Mouse (Mus musculus): ENCODE measurements around the gene Prdm15. TPM values are rescaled to one million over a fixed set of nuclear protein-coding genes. Genes with fewer than 3 reads are reported as not detected.

Gene Prdm15
- polyA plus RNA-seq, 1 experiment from 2014 or later, result 10.0 TPM

GRCm38 (mm10) chr16:97872657-97873056 lies 21.0 kb upstream of the Prdm15 start:
- no peak overlapping the region for H3K27ac ChIP-seq (ENCODE audit: low read length)
- no peaks in the 10 kb centered on the region for H3K9me3 ChIP-seq (replicated peaks; ENCODE audit: control insufficient read depth, low read length)
- H3K36me3 ChIP-seq (ENCODE audit: control insufficient read depth, insufficient read depth, low read length), result no peaks in the 10 kb centered on the region; the same call in 1 of the 2 replicates
- H3K4me2 ChIP-seq (ENCODE audit: low read depth, low read length), result no peak overlapping the region
- no peak overlapping the region for H3K9ac ChIP-seq (ENCODE audit: low read length)
- no peak overlapping the region for H3K4me3 ChIP-seq (replicated peaks; ENCODE audit: low read length)
- WGBS, result 75% methylated on average over 5 of the region's 5 CpGs
- H3K27me3 ChIP-seq (ENCODE audit: control insufficient read depth, insufficient read depth, low read length), result no peaks in the 10 kb centered on the region
- no peak for ATAC-seq (ENCODE audit: insufficient read depth, low FRiP score)
- H3K4me1 ChIP-seq (ENCODE audit: control insufficient read depth, insufficient read depth, low read length), result no peaks in the 10 kb centered on the region

GRCm38 (mm10) chr16:97869193-97870102 lies 17.8 kb upstream of the Prdm15 start:
- WGBS, result 74% methylated on average over 6 of the region's 6 CpGs
- no peak overlapping the region for H3K4me3 ChIP-seq (replicated peaks; ENCODE audit: low read length)
- ATAC-seq (ENCODE audit: insufficient read depth, low FRiP score), result no peak

GRCm38 (mm10) chr16:97863932-97864467 lies 12.3 kb upstream of the Prdm15 start:
- WGBS, result 84% methylated on average over 3 of the region's 3 CpGs
- Histone ChIP-seq H3K4me2 (ENCODE audit: low read depth, low read length) (no peak overlapping the region), H3K27ac (ENCODE audit: low read length) (no peak overlapping the region), H3K9ac (ENCODE audit: low read length) (no peak overlapping the region), H3K4me3 (replicated peaks; ENCODE audit: low read length) (no peak overlapping the region), H3K9me3 (replicated peaks; ENCODE audit: control insufficient read depth, low read length) (no peaks in the 10 kb centered on the region), H3K4me1 (ENCODE audit: control insufficient read depth, insufficient read depth, low read length) (no peaks in the 10 kb centered on the region), H3K36me3 (ENCODE audit: control insufficient read depth, insufficient read depth, low read length) (peaks cover 9% of the 10 kb centered on the region), H3K27me3 (ENCODE audit: control insufficient read depth, insufficient read depth, low read length) (no peaks in the 10 kb centered on the region)
- no peak for ATAC-seq (ENCODE audit: insufficient read depth, low FRiP score)

More at GRCm38 (mm10) chr16:97869193-97870102, 17.8 kb upstream of the Prdm15 start:
- peaks cover 5% of the 10 kb centered on the region for H3K36me3 ChIP-seq (ENCODE audit: control insufficient read depth, insufficient read depth, low read length)
- no peaks in the 10 kb centered on the region for H3K9me3 ChIP-seq (replicated peaks; ENCODE audit: control insufficient read depth, low read length)
- no peaks in the 10 kb centered on the region for H3K4me1 ChIP-seq (ENCODE audit: control insufficient read depth, insufficient read depth, low read length)
- H3K27ac ChIP-seq (ENCODE audit: low read length), result no peak overlapping the region
- no peak overlapping the region for H3K4me2 ChIP-seq (ENCODE audit: low read depth, low read length)
- H3K9ac ChIP-seq (ENCODE audit: low read length), result no peak overlapping the region
- no peaks in the 10 kb centered on the region for H3K27me3 ChIP-seq (ENCODE audit: control insufficient read depth, insufficient read depth, low read length)

GRCm38 (mm10) chr16:97856050-97856449 lies 4.4 kb upstream of the Prdm15 start:
- H3K36me3 ChIP-seq (ENCODE audit: control insufficient read depth, insufficient read depth, low read length), result no peaks in the 10 kb centered on the region
- H3K27ac ChIP-seq (ENCODE audit: low read length), result no peak overlapping the region
- no peak overlapping the region for H3K4me2 ChIP-seq (ENCODE audit: low read depth, low read length)
- no peak for ATAC-seq (ENCODE audit: insufficient read depth, low FRiP score)
- H3K4me3 ChIP-seq (replicated peaks; ENCODE audit: low read length), result no peak overlapping the region
- H3K4me1 ChIP-seq (ENCODE audit: control insufficient read depth, insufficient read depth, low read length), result peaks cover 7% of the 10 kb centered on the region; the same call in 1 of the 2 replicates
- no peaks in the 10 kb centered on the region for H3K9me3 ChIP-seq (replicated peaks; ENCODE audit: control insufficient read depth, low read length)
- no peaks in the 10 kb centered on the region for H3K27me3 ChIP-seq (ENCODE audit: control insufficient read depth, insufficient read depth, low read length)
- no peak overlapping the region for H3K9ac ChIP-seq (ENCODE audit: low read length)

- peak overlapping the region; percentile 95 for H3K4me3 ChIP-seq (replicated peaks; ENCODE audit: low read length)
- ATAC-seq (ENCODE audit: insufficient read depth, low FRiP score), result peak; percentile 90
Measured at GRCm38 (mm10) chr16:97851061-97851740, 449 bp downstream of the Prdm15 start.

GRCm38 (mm10) chr16:97850667-97851060 lies 986 bp downstream of the Prdm15 start:
- Histone ChIP-seq H3K27ac (ENCODE audit: low read length) (peak overlapping the region; percentile 99), H3K9me3 (replicated peaks; ENCODE audit: control insufficient read depth, low read length) (no peaks in the 10 kb centered on the region), H3K4me1 (ENCODE audit: control insufficient read depth, insufficient read depth, low read length) (peaks cover 19% of the 10 kb centered on the region), H3K9ac (ENCODE audit: low read length) (peak overlapping the region; percentile 99), H3K27me3 (ENCODE audit: control insufficient read depth, insufficient read depth, low read length) (no peaks in the 10 kb centered on the region), H3K36me3 (ENCODE audit: control insufficient read depth, insufficient read depth, low read length) (no peaks in the 10 kb centered on the region), H3K4me2 (ENCODE audit: low read depth, low read length) (peak overlapping the region; percentile 71), H3K4me3 (replicated peaks; ENCODE audit: low read length) (peak overlapping the region; percentile 95)
- WGBS, result 0% methylated on average over 11 of the region's 11 CpGs
- ATAC-seq (ENCODE audit: insufficient read depth, low FRiP score), result peak; percentile 19; the same call in 1 of the 2 replicates

More at GRCm38 (mm10) chr16:97851061-97851740, 449 bp downstream of the Prdm15 start:
- H3K27ac ChIP-seq (ENCODE audit: low read length), result peak overlapping the region; percentile 99
- peaks cover 19% of the 10 kb centered on the region for H3K4me1 ChIP-seq (ENCODE audit: control insufficient read depth, insufficient read depth, low read length)
- peak overlapping the region; percentile 99 for H3K9ac ChIP-seq (ENCODE audit: low read length)
- H3K27me3 ChIP-seq (ENCODE audit: control insufficient read depth, insufficient read depth, low read length), result no peaks in the 10 kb centered on the region
- H3K36me3 ChIP-seq (ENCODE audit: control insufficient read depth, insufficient read depth, low read length), result no peaks in the 10 kb centered on the region
- peak overlapping the region; percentile 71 for H3K4me2 ChIP-seq (ENCODE audit: low read depth, low read length)
- WGBS, result under 1% methylated on average over 73 of the region's 77 CpGs
- H3K9me3 ChIP-seq (replicated peaks; ENCODE audit: control insufficient read depth, low read length), result no peaks in the 10 kb centered on the region

- 81% methylated on average over 6 of the region's 6 CpGs for WGBS
Measured at GRCm38 (mm10) chr16:97848832-97849231, 2.8 kb downstream of the Prdm15 start.

GRCm38 (mm10) chr16:97844967-97845937 lies 6.4 kb downstream of the Prdm15 start:
- 66% methylated on average over 12 of the region's 12 CpGs for WGBS

More at GRCm38 (mm10) chr16:97848832-97849231, 2.8 kb downstream of the Prdm15 start:
- H3K9ac ChIP-seq (ENCODE audit: low read length), result no peak overlapping the region
- no peak for ATAC-seq (ENCODE audit: insufficient read depth, low FRiP score)
- H3K36me3 ChIP-seq (ENCODE audit: control insufficient read depth, insufficient read depth, low read length), result no peaks in the 10 kb centered on the region
- H3K27ac ChIP-seq (ENCODE audit: low read length), result no peak overlapping the region
- H3K9me3 ChIP-seq (replicated peaks; ENCODE audit: control insufficient read depth, low read length), result no peaks in the 10 kb centered on the region
- no peak overlapping the region for H3K4me2 ChIP-seq (ENCODE audit: low read depth, low read length)
- H3K27me3 ChIP-seq (ENCODE audit: control insufficient read depth, insufficient read depth, low read length), result no peaks in the 10 kb centered on the region
- H3K4me3 ChIP-seq (replicated peaks; ENCODE audit: low read length), result no peak overlapping the region
- peaks cover 19% of the 10 kb centered on the region for H3K4me1 ChIP-seq (ENCODE audit: control insufficient read depth, insufficient read depth, low read length)

More at GRCm38 (mm10) chr16:97844967-97845937, 6.4 kb downstream of the Prdm15 start:
- Histone ChIP-seq H3K4me2 (ENCODE audit: low read depth, low read length) (no peak overlapping the region), H3K4me3 (replicated peaks; ENCODE audit: low read length) (no peak overlapping the region), H3K9ac (ENCODE audit: low read length) (no peak overlapping the region), H3K27me3 (ENCODE audit: control insufficient read depth, insufficient read depth, low read length) (no peaks in the 10 kb centered on the region), H3K27ac (ENCODE audit: low read length) (no peak overlapping the region), H3K4me1 (ENCODE audit: control insufficient read depth, insufficient read depth, low read length) (peaks cover 10% of the 10 kb centered on the region; the same call in 1 of the 2 replicates), H3K9me3 (replicated peaks; ENCODE audit: control insufficient read depth, low read length) (no peaks in the 10 kb centered on the region), H3K36me3 (ENCODE audit: control insufficient read depth, insufficient read depth, low read length) (no peaks in the 10 kb centered on the region)
- 0 out of 2 replicates have a peak, but pooled peaks have one; percentile 32 for ATAC-seq (ENCODE audit: insufficient read depth, low FRiP score)

Data from stomach, embryonic 16.5 days (tissue).